Mouse (Mus musculus) kidney, embryonic 14.5 days (tissue): Measurements from ENCODE around the gene Ptger1. TPM values are rescaled to one million over a fixed set of nuclear protein-coding genes. Genes with fewer than 3 reads are reported as not detected.
A peak's percentile ranks its signal among the peaks of the same experiment; 100 is the strongest.

ENCODE experiments used
- ATAC-seq: fragments of 200-750 bp; cut with Nextera tagmentation; 2 replicates; pipeline ENCODE4 v1.8.0; 2017; ENCODE audit warnings: moderate number of reproducible peaks, mild to moderate bottlenecking, moderate TSS enrichment, moderate library complexity; ENCODE audit not compliant: low FRiP score, low TSS enrichment
- H3K27ac ChIP-seq: fragments of 300-500 bp; sonication (generic); 2 replicates; pipeline ENCODE4 v1.5.1; 2014; ENCODE audit warnings: low read depth, mild to moderate bottlenecking, low read length, moderate library complexity, mixed read lengths
- H3K27me3 ChIP-seq: fragments of 300-500 bp; sonication (generic); 2 replicates; pipeline ENCODE4 v1.6.1; 2014; ENCODE audit warnings: mild to moderate bottlenecking, low read length; ENCODE audit not compliant: control insufficient read depth, insufficient read depth
- H3K36me3 ChIP-seq: fragments of 300-500 bp; sonication (generic); 2 replicates; pipeline ENCODE4 v1.6.1; 2014; ENCODE audit warnings: low read length, mixed read lengths; ENCODE audit not compliant: control insufficient read depth, insufficient read depth
- H3K4me1 ChIP-seq: fragments of 300-500 bp; sonication (generic); 2 replicates; pipeline ENCODE4 v1.6.1; 2014; ENCODE audit warnings: low read length, mixed read lengths; ENCODE audit not compliant: control insufficient read depth, insufficient read depth
- H3K4me2 ChIP-seq: fragments of 300-500 bp; sonication (generic); replicated peaks from 2 replicates; pipeline ENCODE4 v1.6.1; 2014; ENCODE audit warnings: low read depth, mild to moderate bottlenecking, low read length
- H3K4me3 ChIP-seq: fragments of 300-500 bp; sonication (generic); 2 replicates; pipeline ENCODE4 v1.5.1; 2014; ENCODE audit warnings: mild to moderate bottlenecking, low read length
- H3K9ac ChIP-seq: fragments of 300-500 bp; sonication (generic); 2 replicates; pipeline ENCODE4 v1.6.1; 2014; ENCODE audit warnings: low read depth, mild to moderate bottlenecking, low read length, moderate library complexity
- H3K9me3 ChIP-seq: fragments of 300-500 bp; sonication (generic); 2 replicates; pipeline ENCODE4 v1.6.1; 2016; ENCODE audit warnings: low read length; ENCODE audit not compliant: control insufficient read depth
- WGBS: fragments of 180-500 bp; shearing (Covaris S2); extraction: QIAGEN DNeasy Blood & Tissue Kit; methylation state at CpG from one replicate; pipeline ENCODE4 v1.1.7; 2014; 5-methylcytosine and 5-hydroxymethylcytosine counted together
- polyA plus RNA-seq: library from polyadenylated mRNA; unstranded; fragments of >200 nt; fragmentation: Nextera tagmentation; extraction: Ambion mirVana; gene quantifications from 2 replicates; pipeline ENCODE4 v1.2.1, GENCODE M21; 2014

Gene Ptger1
- 0.97 and 1.3 TPM in 2 replicates for polyA plus RNA-seq

GRCm38 (mm10) chr8:83665969-83666865, at the start of gene Ptger1:
Gene Ptger1 (plus strand): TSS chr8:83666678.
- H3K4me3 ChIP-seq = no peak within 1 kb of the TSS
- ATAC-seq = peak; percentile 8
- H3K27me3 ChIP-seq = no peaks in the 10 kb centered on the region
- no peaks in the 10 kb centered on the region for H3K9me3 ChIP-seq
- peaks cover 27% of the 10 kb centered on the region for H3K36me3 ChIP-seq
- H3K4me2 ChIP-seq = peak within 1 kb of the TSS; percentile 19
- 14% methylated on average over 14 of the region's 14 CpGs for WGBS
- peak within 1 kb of the TSS; percentile 31; the same call in 1 of the 2 replicates for H3K9ac ChIP-seq
- H3K27ac ChIP-seq = peak within 1 kb of the TSS; percentile 76
- H3K4me1 ChIP-seq = peaks cover 58% of the 10 kb centered on the region

- H3K9me3 ChIP-seq = no peaks in the 10 kb centered on the region
- peaks cover 17% of the 10 kb centered on the region for H3K36me3 ChIP-seq
- H3K4me1 ChIP-seq = no peaks in the 10 kb centered on the region
- no peak overlapping the region for H3K9ac ChIP-seq
- H3K4me2 ChIP-seq = no peak overlapping the region
- 70% methylated on average over 2 of the region's 2 CpGs for WGBS
- ATAC-seq = no peak
- H3K4me3 ChIP-seq = no peak overlapping the region
- H3K27ac ChIP-seq = no peak overlapping the region
- no peaks in the 10 kb centered on the region for H3K27me3 ChIP-seq
These were observed 49.4 kb upstream of the Ptger1 start for GRCm38 (mm10) chr8:83617111-83617510.

GRCm38 (mm10) chr8:83618566-83618965, 47.9 kb upstream of the Ptger1 start:
- H3K9ac ChIP-seq = no peak overlapping the region
- H3K27me3 ChIP-seq = no peaks in the 10 kb centered on the region
- no peaks in the 10 kb centered on the region for H3K9me3 ChIP-seq
- no peak overlapping the region for H3K4me2 ChIP-seq
- 91% methylated on average over 2 of the region's 2 CpGs for WGBS
- no peak overlapping the region for H3K4me3 ChIP-seq
- H3K4me1 ChIP-seq = no peaks in the 10 kb centered on the region
- H3K27ac ChIP-seq = no peak overlapping the region
- H3K36me3 ChIP-seq = peaks cover 5% of the 10 kb centered on the region; the same call in 1 of the 2 replicates
- no peak for ATAC-seq

GRCm38 (mm10) chr8:83619568-83620285, 46.8 kb upstream of the Ptger1 start:
- no peaks in the 10 kb centered on the region for H3K27me3 ChIP-seq
- WGBS = 83% methylated on average over 9 of the region's 9 CpGs
- no peaks in the 10 kb centered on the region for H3K9me3 ChIP-seq
- H3K36me3 ChIP-seq = no peaks in the 10 kb centered on the region
- ATAC-seq = no peak
- H3K9ac ChIP-seq = no peak overlapping the region
- H3K27ac ChIP-seq = no peak overlapping the region
- no peak overlapping the region for H3K4me3 ChIP-seq
- H3K4me2 ChIP-seq = no peak overlapping the region
- H3K4me1 ChIP-seq = no peaks in the 10 kb centered on the region

- 57% methylated on average over 15 of the region's 15 CpGs for WGBS
- Histone ChIP-seq H3K27ac (no peak overlapping the region), H3K4me3 (peak overlapping the region; percentile 35), H3K36me3 (no peaks in the 10 kb centered on the region), H3K9me3 (no peaks in the 10 kb centered on the region), H3K27me3 (no peaks in the 10 kb centered on the region), H3K4me1 (no peaks in the 10 kb centered on the region), H3K9ac (peak overlapping the region; percentile 51), H3K4me2 (peak overlapping the region; percentile 75)
- ATAC-seq = peak; percentile 33; the same call in 1 of the 2 replicates
These were observed 44.6 kb upstream of the Ptger1 start for GRCm38 (mm10) chr8:83621691-83622388.

- Histone ChIP-seq H3K4me1 (no peaks in the 10 kb centered on the region), H3K27me3 (no peaks in the 10 kb centered on the region), H3K4me2 (peak overlapping the region; percentile 75), H3K9ac (peak overlapping the region; percentile 51), H3K27ac (no peak overlapping the region), H3K4me3 (peak overlapping the region; percentile 35), H3K9me3 (no peaks in the 10 kb centered on the region), H3K36me3 (no peaks in the 10 kb centered on the region)
- ATAC-seq = peak; percentile 94
- WGBS = 12% methylated on average over 23 of the region's 23 CpGs
These were observed 44.0 kb upstream of the Ptger1 start for GRCm38 (mm10) chr8:83622389-83622989.

GRCm38 (mm10) chr8:83623549-83623948, 42.9 kb upstream of the Ptger1 start:
- H3K4me2 ChIP-seq = no peak overlapping the region
- 91% methylated on average over 7 of the region's 7 CpGs for WGBS
- H3K9me3 ChIP-seq = no peaks in the 10 kb centered on the region
- H3K4me1 ChIP-seq = no peaks in the 10 kb centered on the region
- H3K9ac ChIP-seq = no peak overlapping the region
- no peak overlapping the region for H3K27ac ChIP-seq
- ATAC-seq = no peak
- H3K36me3 ChIP-seq = no peaks in the 10 kb centered on the region
- H3K4me3 ChIP-seq = no peak overlapping the region
- no peaks in the 10 kb centered on the region for H3K27me3 ChIP-seq

GRCm38 (mm10) chr8:83624739-83625138, 41.7 kb upstream of the Ptger1 start:
- Histone ChIP-seq H3K9me3 (no peaks in the 10 kb centered on the region), H3K4me1 (no peaks in the 10 kb centered on the region), H3K36me3 (no peaks in the 10 kb centered on the region), H3K4me2 (no peak overlapping the region), H3K9ac (no peak overlapping the region), H3K27ac (no peak overlapping the region), H3K4me3 (no peak overlapping the region), H3K27me3 (no peaks in the 10 kb centered on the region)
- WGBS = 38% methylated on average over 3 of the region's 3 CpGs
- 0 out of 2 replicates have a peak, but pooled peaks have one; percentile 14 for ATAC-seq
